Mouse (Mus musculus) urinary bladder, postnatal 10 days (tissue): ENCODE data around the gene Lgals9.

ENCODE experiments used
- DNase-seq: peaks from one replicate; pipeline ENCODE4 v3.0.0; 2022; ENCODE audit warnings: low spot score

The Lgals9 gene

DNA sequence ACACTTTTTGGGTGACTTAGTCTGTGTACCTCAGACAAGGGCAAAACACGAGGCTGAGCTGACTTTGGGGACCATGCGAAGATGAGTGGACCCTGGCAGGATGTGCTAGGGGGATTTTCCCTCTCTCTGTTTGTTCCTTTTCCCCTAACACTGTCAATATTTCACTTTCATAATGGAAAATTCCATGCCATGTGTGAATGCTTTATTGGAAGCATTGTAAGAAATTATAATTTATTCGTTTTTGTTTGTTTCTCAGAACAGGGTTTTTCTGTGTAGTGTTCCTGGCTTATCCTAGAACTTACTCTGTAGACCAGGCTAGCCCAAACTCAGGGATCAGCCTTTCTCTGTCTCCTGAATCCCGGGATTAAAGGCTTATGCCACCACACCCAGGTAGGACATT is 65.0 kb downstream of the Lgals9 start:
- DNase-seq: no peak

DNA sequence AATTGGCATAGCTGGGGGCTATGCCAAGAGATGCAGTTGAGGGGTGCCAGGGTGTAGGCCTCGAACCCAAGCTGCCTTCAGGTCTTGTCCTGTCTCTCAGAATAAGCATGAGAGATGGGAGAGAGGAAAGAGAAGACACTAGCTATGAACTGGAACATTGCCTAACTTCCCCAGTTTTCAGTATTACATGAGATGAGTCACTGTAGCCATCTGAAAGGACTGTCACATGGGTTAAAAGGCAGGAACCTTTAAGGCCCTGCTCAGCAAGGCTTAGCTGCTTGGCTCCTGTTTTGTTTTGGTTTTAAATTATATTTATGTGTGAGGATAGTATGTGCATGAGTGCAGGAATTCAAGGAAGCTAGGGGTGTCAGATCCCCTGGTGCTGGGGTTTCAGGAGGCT is 68.3 kb downstream of the Lgals9 start:
- no peak for DNase-seq

GRCm38 (mm10) chr11:78915473-78915872 is 69.3 kb downstream of the Lgals9 start:
- no peak for DNase-seq
